Mouse (Mus musculus): ENCODE results near the gene Ephb1. TPM values are rescaled to one million over a fixed set of nuclear protein-coding genes. Genes with fewer than 3 reads are reported as not detected.

Gene Ephb1
- polyA plus RNA-seq, 1 experiment = not detected

DNA sequence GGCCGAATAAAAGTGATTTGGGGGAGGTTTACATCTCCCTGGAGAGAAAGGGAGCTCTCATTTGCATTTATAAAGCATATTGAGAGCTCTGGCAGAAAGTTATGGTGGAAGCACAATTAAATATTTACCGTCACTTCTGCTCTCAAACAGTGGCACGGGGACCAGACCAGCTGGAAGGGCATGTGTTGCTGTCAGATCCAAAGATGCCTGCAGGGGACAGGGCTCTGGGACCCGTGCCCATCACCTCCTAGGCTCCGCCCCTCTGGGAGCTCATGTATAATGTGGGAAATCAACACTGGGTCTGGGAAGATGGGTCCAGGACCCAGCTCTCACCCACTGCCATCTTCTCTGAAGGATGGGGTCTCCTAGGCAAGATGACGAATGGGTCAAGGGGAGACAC is 123.2 kb downstream of the Ephb1 start:
- Histone ChIP-seq H3K4me3 (ENCODE audit: insufficient read depth, low read depth, low read length) (no peak overlapping the region), H3K4me1 (ENCODE audit: control insufficient read depth, insufficient read depth, low read length) (peaks cover 3% of the 10 kb centered on the region; the same call in 1 of the 2 replicates), H3K27ac (ENCODE audit: insufficient read depth, low read depth, low read length) (no peak overlapping the region)
- WGBS = 38% methylated on average over 6 of the region's 6 CpGs
- TF ChIP-seq POLR2A (IDR thresholded peaks at IDR 0.05; ENCODE audit: insufficient read depth, low read depth, low read length) = no peak
- TF ChIP-seq CTCF (IDR thresholded peaks at IDR 0.05; ENCODE audit: insufficient read depth, low read depth, low read length) = no peak

DNA sequence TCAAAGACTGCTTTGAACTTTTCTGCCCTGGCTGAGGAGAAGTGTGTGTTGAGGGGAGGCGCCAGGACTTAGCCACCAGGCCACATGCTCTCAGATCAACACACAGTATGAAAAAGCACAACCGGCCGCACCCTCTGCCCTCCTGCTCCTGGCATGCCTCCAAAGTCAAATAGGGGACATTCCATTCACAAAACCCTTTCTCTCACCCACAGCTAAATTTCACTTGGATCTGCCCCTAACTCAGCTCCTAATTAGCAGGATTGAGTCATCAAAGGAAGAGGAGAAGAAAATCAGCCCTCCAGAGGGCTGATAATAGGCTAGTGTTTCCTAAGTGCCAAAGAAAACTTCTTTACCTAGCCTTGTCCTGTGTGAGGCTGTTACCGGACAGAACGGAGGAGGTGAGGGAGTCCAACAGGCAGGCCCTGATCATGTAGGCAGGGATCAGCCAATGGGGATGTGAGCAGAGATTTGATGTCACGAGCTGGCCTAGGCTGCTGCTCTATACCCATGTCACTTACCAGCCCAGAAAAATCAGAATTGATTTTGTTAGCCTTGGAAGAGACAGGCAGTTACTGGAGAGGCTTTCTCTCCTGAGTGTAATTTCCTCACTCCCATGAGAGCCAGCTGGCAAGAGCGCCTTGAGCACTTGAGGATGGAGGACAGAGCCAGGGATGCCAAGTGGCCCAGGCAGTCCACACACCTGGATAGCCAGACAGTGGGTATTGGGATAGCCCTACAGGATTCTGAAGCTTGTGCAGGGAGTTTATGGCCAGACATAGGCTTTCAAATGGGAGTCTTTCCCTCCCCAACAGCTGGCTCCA is 137.5 kb downstream of the Ephb1 start:
- TF ChIP-seq POLR2A (IDR thresholded peaks at IDR 0.05; ENCODE audit: insufficient read depth, low read depth, low read length) (no peak), CTCF (IDR thresholded peaks at IDR 0.05; ENCODE audit: insufficient read depth, low read depth, low read length) (no peak)
- Histone ChIP-seq H3K27ac (ENCODE audit: insufficient read depth, low read depth, low read length) (no peak overlapping the region), H3K4me3 (ENCODE audit: insufficient read depth, low read depth, low read length) (no peak overlapping the region), H3K4me1 (ENCODE audit: control insufficient read depth, insufficient read depth, low read length) (peaks cover 13% of the 10 kb centered on the region)
- 55% methylated on average over 7 of the region's 7 CpGs for WGBS

- Histone ChIP-seq H3K27ac (ENCODE audit: insufficient read depth, low read depth, low read length) (no peak overlapping the region), H3K4me3 (ENCODE audit: insufficient read depth, low read depth, low read length) (no peak overlapping the region), H3K4me1 (ENCODE audit: control insufficient read depth, insufficient read depth, low read length) (peaks cover 18% of the 10 kb centered on the region)
- no peak for TF ChIP-seq CTCF (IDR thresholded peaks at IDR 0.05; ENCODE audit: insufficient read depth, low read depth, low read length)
- no peak for TF ChIP-seq POLR2A (IDR thresholded peaks at IDR 0.05; ENCODE audit: insufficient read depth, low read depth, low read length)
- WGBS = 50% methylated on average over 1 of the region's 1 CpGs
These were observed 142.5 kb downstream of the Ephb1 start for GRCm38 (mm10) chr9:102212036-102212383.

DNA sequence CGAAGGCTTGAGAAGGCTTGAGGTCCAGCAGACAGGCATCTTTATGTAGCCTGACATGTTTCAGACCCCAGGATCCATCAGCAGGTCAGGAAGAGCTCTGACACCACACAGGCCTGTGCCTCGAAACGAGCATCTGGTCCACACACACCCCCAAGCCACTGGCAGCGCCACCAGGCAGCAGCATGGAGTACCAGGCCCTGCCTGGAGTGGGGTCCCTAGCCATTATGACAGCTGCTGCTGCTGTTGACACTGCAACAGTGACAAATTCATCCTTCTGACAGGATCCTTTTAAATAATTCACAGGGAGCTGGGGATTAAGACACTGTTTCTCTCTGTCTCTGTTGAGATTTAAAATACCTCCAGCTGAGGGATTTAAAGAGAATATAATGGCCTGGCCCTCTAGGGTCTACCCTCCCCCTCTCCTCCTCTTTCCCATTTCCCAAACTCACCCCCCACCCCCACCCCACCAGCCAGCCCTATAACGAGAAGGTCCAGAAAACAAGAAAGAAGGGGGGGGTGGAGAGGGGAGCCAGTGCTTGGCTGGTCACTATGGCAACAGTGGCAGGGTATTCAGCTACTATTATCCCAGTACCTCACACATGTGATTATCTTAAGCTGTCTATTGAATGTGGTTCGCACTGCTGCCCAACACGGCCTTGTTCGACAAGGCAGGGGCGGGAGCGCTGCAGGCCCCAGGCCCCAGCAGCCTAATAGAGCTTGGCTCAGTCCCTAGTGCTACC is 143.0 kb downstream of the Ephb1 start:
- 40% methylated on average over 10 of the region's 10 CpGs for WGBS
- H3K4me1 ChIP-seq (ENCODE audit: control insufficient read depth, insufficient read depth, low read length) = peaks cover 13% of the 10 kb centered on the region

GRCm38 (mm10) chr9:102205518-102205917 is 149.0 kb downstream of the Ephb1 start:
- H3K4me1 ChIP-seq (ENCODE audit: control insufficient read depth, insufficient read depth, low read length) = no peaks in the 10 kb centered on the region
- WGBS = 68% methylated on average over 3 of the region's 3 CpGs
- no peak overlapping the region for H3K27ac ChIP-seq (ENCODE audit: insufficient read depth, low read depth, low read length)
- no peak overlapping the region for H3K4me3 ChIP-seq (ENCODE audit: insufficient read depth, low read depth, low read length)
- TF ChIP-seq POLR2A (IDR thresholded peaks at IDR 0.05; ENCODE audit: insufficient read depth, low read depth, low read length) (no peak), CTCF (IDR thresholded peaks at IDR 0.05; ENCODE audit: insufficient read depth, low read depth, low read length) (no peak)

More for the DNA sequence above, 143.0 kb downstream of the Ephb1 start:
- Histone ChIP-seq H3K27ac (ENCODE audit: insufficient read depth, low read depth, low read length) (no peak overlapping the region), H3K4me3 (ENCODE audit: insufficient read depth, low read depth, low read length) (no peak overlapping the region)
- TF ChIP-seq POLR2A (IDR thresholded peaks at IDR 0.05; ENCODE audit: insufficient read depth, low read depth, low read length) = no peak
- TF ChIP-seq CTCF (IDR thresholded peaks at IDR 0.05; ENCODE audit: insufficient read depth, low read depth, low read length) = no peak

- WGBS = 57% methylated on average over 5 of the region's 5 CpGs
- H3K4me1 ChIP-seq (ENCODE audit: control insufficient read depth, insufficient read depth, low read length) = 0 out of 2 replicates have a peak, but pooled peaks cover 2% of the 10 kb centered on the region
- no peak overlapping the region for H3K27ac ChIP-seq (ENCODE audit: insufficient read depth, low read depth, low read length)
- no peak overlapping the region for H3K4me3 ChIP-seq (ENCODE audit: insufficient read depth, low read depth, low read length)
- TF ChIP-seq CTCF (IDR thresholded peaks at IDR 0.05; ENCODE audit: insufficient read depth, low read depth, low read length) (no peak), POLR2A (IDR thresholded peaks at IDR 0.05; ENCODE audit: insufficient read depth, low read depth, low read length) (no peak)
These were observed 152.6 kb downstream of the Ephb1 start for GRCm38 (mm10) chr9:102201867-102202266.

DNA sequence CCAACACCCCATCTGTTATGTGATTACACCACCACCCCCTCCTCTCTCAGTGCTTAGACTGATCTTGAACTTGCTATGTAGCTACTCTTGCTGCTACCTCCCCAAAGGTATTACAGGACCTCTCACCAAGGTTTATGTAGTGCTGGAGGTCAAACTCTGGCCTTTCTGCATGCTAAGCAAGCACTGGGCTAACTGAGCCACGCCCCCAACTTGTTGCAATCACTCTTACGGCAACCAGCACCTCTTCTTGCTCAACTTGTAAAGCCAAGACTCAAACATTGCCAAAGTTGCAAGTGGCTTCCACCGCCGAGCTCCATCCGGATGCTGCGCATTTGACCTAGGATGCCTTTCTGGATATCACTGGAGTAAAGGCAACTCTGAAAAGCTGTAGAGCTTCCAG is 157.6 kb downstream of the Ephb1 start:
- H3K4me3 ChIP-seq (ENCODE audit: insufficient read depth, low read depth, low read length) = no peak overlapping the region
- WGBS = 97% methylated on average over 6 of the region's 6 CpGs
- TF ChIP-seq POLR2A (IDR thresholded peaks at IDR 0.05; ENCODE audit: insufficient read depth, low read depth, low read length) = no peak
- no peak for TF ChIP-seq CTCF (IDR thresholded peaks at IDR 0.05; ENCODE audit: insufficient read depth, low read depth, low read length)
- H3K4me1 ChIP-seq (ENCODE audit: control insufficient read depth, insufficient read depth, low read length) = 0 out of 2 replicates have a peak, but pooled peaks cover 2% of the 10 kb centered on the region
- no peak overlapping the region for H3K27ac ChIP-seq (ENCODE audit: insufficient read depth, low read depth, low read length)

GRCm38 (mm10) chr9:102194063-102194462 is 160.4 kb downstream of the Ephb1 start:
- WGBS = 65% methylated on average over 4 of the region's 4 CpGs
- no peak overlapping the region for H3K27ac ChIP-seq (ENCODE audit: insufficient read depth, low read depth, low read length)
- no peak overlapping the region for H3K4me3 ChIP-seq (ENCODE audit: insufficient read depth, low read depth, low read length)
- 0 out of 2 replicates have a peak, but pooled peaks cover 2% of the 10 kb centered on the region for H3K4me1 ChIP-seq (ENCODE audit: control insufficient read depth, insufficient read depth, low read length)
- TF ChIP-seq POLR2A (IDR thresholded peaks at IDR 0.05; ENCODE audit: insufficient read depth, low read depth, low read length) (no peak), CTCF (IDR thresholded peaks at IDR 0.05; ENCODE audit: insufficient read depth, low read depth, low read length) (no peak)

All from olfactory bulb, adult 2 months (tissue).